Mouse (Mus musculus): ENCODE measurements around the gene Tbx6. TPM values are rescaled to one million over a fixed set of nuclear protein-coding genes. Genes with fewer than 3 reads are reported as not detected.

Tbx6 gene
- 0.35 and 0.45 TPM in 2 replicates for polyA plus RNA-seq (2015; fragmentation: Nextera tagmentation; extraction: Ambion mirVana)

DNA sequence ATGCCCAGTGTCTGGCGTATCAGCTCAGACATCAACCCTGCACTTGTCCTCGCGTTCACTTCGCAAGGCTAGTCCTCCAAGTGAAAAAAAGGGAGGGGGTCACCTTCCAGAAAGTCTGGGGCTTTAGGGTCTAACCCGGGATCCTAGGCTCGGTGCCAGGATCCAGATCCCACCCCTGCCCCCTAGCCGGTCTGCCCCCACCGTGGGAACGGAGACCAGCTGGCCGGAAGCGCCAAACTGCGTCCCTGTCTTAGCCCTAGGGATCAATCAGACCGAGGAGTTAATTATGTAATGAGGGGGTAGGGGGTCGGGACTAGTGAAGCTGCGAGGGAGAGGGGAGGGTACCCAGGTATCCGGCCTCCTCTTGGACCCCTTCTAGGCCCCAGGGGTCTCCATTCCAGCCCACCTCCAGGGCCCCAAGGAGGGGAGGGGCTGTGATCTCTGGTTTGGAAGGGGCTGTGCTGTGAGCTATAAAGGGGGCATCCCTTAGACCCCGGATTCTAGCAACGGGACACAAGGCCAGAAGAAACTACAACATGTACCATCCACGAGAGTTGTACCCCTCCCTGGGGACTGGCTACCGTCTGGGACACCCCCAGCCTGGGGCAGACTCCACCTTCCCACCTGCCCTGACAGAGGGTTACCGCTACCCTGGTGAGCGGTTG is at the start of gene Tbx6:
Gene Tbx6 (plus strand): TSS at position 513 of the 665 bp plus-strand sequence.
- H3K27ac ChIP-seq = peak within 1 kb of the TSS; percentile 26; the same call in 1 of the 2 replicates
- peak within 1 kb of the TSS; percentile 59 for H3K4me3 ChIP-seq (replicated peaks)
- no peaks in the 10 kb centered on the region for H3K9me3 ChIP-seq (replicated peaks)
- H3K36me3 ChIP-seq = peaks cover 42% of the 10 kb centered on the region
- 16% methylated on average over 22 of the region's 22 CpGs for WGBS (ENCODE audit: insufficient replicate concordance)
- H3K9ac ChIP-seq = peak within 1 kb of the TSS; percentile 65
- H3K4me2 ChIP-seq = peak within 1 kb of the TSS; percentile 88
- H3K27me3 ChIP-seq = no peaks in the 10 kb centered on the region
- peaks cover 65% of the 10 kb centered on the region for H3K4me1 ChIP-seq (replicated peaks)
- no peak for ATAC-seq (ENCODE audit: low read depth)
- DNase-seq = no peak

DNA sequence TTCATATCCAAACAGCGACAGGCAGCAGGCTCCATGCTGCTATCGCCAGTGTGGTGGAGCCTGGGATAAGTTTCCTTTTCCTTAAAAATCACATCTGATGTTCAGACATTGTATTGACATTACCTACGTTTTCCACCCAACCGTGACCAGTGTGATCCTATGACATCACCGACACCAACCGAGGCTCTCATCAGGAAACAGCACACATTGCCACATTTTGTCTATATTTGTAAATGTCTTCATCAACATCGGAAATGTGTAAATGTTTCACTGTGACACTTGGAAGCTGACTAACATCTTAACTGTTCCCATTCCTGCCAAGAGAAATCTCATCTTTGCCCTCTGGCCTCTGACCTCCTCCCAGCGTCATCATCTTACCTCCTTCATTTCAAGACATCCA is 45.2 kb upstream of the Tbx6 start:
- H3K27ac ChIP-seq = no peak overlapping the region
- no peaks in the 10 kb centered on the region for H3K9me3 ChIP-seq (replicated peaks)
- WGBS (ENCODE audit: insufficient replicate concordance) = 68% methylated on average over 8 of the region's 8 CpGs
- H3K4me3 ChIP-seq (replicated peaks) = no peak overlapping the region
- H3K36me3 ChIP-seq = no peaks in the 10 kb centered on the region
- no peak for DNase-seq
- no peak for ATAC-seq (ENCODE audit: low read depth)
- H3K4me2 ChIP-seq = no peak overlapping the region
- H3K27me3 ChIP-seq = no peaks in the 10 kb centered on the region
- H3K9ac ChIP-seq = no peak overlapping the region
- H3K4me1 ChIP-seq (replicated peaks) = no peaks in the 10 kb centered on the region; the same call in 1 of the 2 replicates

DNA sequence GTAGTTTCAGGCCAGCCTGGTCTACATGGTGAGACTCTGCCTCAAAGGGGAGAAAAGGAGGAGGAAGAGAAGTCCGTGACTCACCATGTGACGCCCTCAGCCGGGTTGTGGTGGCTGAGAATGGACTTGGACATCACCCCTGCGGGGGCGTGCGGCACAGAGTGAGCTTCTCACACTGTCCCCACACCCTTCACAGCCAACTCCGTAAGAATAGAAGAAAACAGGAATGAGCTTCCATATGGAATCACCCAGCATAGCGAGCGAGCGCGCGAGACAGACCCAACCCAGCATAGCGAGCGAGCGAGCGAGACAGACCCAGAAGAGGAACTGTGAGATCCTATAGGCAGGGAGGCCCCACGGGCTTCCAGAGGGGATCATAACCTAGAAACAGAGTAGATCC is 41.7 kb upstream of the Tbx6 start:
- no peaks in the 10 kb centered on the region for H3K36me3 ChIP-seq
- no peaks in the 10 kb centered on the region for H3K27me3 ChIP-seq
- 78% methylated on average over 17 of the region's 17 CpGs for WGBS (ENCODE audit: insufficient replicate concordance)
- H3K4me3 ChIP-seq (replicated peaks) = no peak overlapping the region
- no peak overlapping the region for H3K27ac ChIP-seq
- no peak overlapping the region for H3K4me2 ChIP-seq
- no peak for DNase-seq
- ATAC-seq (ENCODE audit: low read depth) = no peak
- H3K9me3 ChIP-seq (replicated peaks) = no peaks in the 10 kb centered on the region
- H3K4me1 ChIP-seq (replicated peaks) = peaks cover under 1% of the 10 kb centered on the region; the same call in 1 of the 2 replicates
- no peak overlapping the region for H3K9ac ChIP-seq

DNA sequence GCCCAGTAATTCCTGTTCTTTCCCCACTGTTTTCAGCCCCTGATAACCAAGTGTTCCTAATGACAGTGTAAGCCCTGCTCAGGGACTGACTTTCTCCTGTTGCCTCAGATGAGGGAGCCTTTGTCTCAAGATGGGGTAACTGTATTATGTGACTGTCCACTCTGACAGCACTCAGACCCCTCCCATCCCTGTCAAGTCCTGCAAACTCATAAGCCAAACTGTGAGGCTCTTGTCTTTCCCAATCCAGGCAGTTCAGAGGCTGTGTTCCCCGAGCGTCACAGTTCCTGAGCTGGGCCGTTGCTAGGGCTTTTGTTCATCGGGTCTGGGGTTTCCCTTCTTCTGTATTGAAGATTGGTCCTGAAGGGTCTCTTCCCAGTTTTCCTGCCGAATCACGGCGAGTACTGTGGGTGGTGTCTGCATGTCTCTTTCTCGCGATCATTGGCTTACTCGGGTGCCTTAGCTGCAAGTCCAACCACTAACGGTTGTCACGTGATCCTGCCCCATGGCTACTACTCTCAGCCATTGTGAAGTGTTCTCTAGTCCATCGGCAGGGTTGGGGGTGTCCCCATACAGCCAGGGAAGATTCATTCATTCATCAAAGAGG is 41.0 kb upstream of the Tbx6 start:
- no peak overlapping the region for H3K4me3 ChIP-seq (replicated peaks)

DNA sequence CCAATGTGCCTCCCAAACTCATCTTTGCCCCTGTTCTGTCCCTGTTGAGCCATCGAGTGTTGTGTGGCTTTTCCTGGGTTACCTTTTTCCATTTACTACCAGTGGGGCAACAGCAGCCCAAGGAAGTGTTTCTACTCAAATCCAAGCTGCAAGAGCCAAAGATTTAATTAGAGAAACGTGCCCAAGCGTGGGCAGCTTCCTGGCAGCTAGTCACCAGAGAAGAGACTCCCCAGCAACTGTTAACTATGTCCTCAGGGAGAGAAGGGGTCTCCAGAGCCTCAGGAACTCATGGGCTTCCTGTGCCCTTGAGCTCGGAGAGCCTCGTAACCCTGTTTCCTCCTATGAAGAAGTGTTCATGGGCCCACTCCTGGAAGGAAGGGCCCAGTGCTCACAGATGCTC is 40.3 kb upstream of the Tbx6 start:
- Histone ChIP-seq H3K9ac (no peak overlapping the region), H3K4me1 (replicated peaks) (peaks cover 5% of the 10 kb centered on the region), H3K36me3 (no peaks in the 10 kb centered on the region), H3K4me2 (no peak overlapping the region), H3K9me3 (replicated peaks) (no peaks in the 10 kb centered on the region), H3K4me3 (replicated peaks) (no peak overlapping the region), H3K27me3 (no peaks in the 10 kb centered on the region), H3K27ac (no peak overlapping the region; the same call in 1 of the 2 replicates)
- DNase-seq (no peak), ATAC-seq (ENCODE audit: low read depth) (no peak)
- WGBS (ENCODE audit: insufficient replicate concordance) = 61% methylated on average over 5 of the region's 5 CpGs

More for the DNA sequence above, 41.0 kb upstream of the Tbx6 start:
- Histone ChIP-seq H3K9ac (no peak overlapping the region), H3K4me1 (replicated peaks) (peaks cover 2% of the 10 kb centered on the region; the same call in 1 of the 2 replicates), H3K36me3 (no peaks in the 10 kb centered on the region), H3K27me3 (no peaks in the 10 kb centered on the region), H3K9me3 (replicated peaks) (no peaks in the 10 kb centered on the region), H3K27ac (no peak overlapping the region), H3K4me2 (no peak overlapping the region)
- WGBS (ENCODE audit: insufficient replicate concordance) = 73% methylated on average over 13 of the region's 13 CpGs
- no peak for ATAC-seq (ENCODE audit: low read depth)
- DNase-seq = no peak

DNA sequence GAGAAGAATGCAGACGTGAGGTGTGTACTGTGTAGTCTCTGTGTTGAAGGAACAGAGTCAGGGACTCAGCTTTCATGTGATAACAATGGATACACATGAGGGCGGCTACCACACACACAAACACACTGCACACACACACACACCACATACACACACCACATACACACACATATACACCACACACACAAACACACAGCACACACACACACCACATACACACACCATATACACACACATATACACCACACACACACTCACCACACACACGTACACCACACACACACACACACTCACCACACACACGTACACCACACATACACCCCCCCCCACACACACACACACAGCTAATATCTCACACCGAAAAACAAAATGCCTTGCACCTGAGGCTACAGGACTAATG is 39.8 kb upstream of the Tbx6 start:
- DNase-seq (no peak), ATAC-seq (ENCODE audit: low read depth) (peak; percentile 37; the same call in 1 of the 2 replicates)
- no peaks in the 10 kb centered on the region for H3K27me3 ChIP-seq
- 76% methylated on average over 5 of the region's 5 CpGs for WGBS (ENCODE audit: insufficient replicate concordance)
- peaks cover 6% of the 10 kb centered on the region for H3K4me1 ChIP-seq (replicated peaks)
- H3K27ac ChIP-seq = no peak overlapping the region
- no peaks in the 10 kb centered on the region for H3K9me3 ChIP-seq (replicated peaks)
- H3K36me3 ChIP-seq = no peaks in the 10 kb centered on the region
- no peak overlapping the region for H3K4me2 ChIP-seq
- H3K9ac ChIP-seq = no peak overlapping the region
- H3K4me3 ChIP-seq (replicated peaks) = no peak overlapping the region

DNA sequence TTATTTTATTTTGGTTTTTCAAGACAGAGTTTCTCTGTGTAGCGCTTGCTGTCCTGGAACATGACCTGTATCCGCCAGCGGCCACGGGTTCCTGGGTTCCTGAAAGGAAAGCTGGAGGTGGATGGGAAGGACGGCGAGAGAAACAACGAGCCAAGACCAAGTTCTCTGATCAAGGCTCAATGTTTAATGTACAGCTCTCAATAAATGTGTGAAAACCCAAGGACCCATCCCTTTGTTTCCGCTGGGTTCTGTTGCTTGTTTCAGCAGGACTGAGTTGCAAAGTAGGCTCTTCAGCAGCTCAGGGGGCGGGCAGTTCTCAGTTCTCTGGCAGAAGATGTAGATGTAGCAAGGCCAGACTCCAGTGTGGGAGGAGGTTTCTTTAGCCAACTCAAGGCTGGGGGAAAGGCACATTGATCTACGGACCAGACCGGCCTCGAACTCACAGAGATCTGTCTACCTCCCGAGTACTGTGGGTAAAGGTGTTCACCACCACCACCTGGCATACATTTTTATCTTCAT is 39.3 kb upstream of the Tbx6 start:
- DNase-seq (no peak), ATAC-seq (ENCODE audit: low read depth) (no peak)
- Histone ChIP-seq H3K4me2 (no peak overlapping the region), H3K4me3 (replicated peaks) (no peak overlapping the region), H3K9me3 (replicated peaks) (no peaks in the 10 kb centered on the region), H3K27me3 (no peaks in the 10 kb centered on the region), H3K9ac (no peak overlapping the region), H3K4me1 (replicated peaks) (peaks cover 9% of the 10 kb centered on the region), H3K36me3 (no peaks in the 10 kb centered on the region), H3K27ac (no peak overlapping the region)
- 80% methylated on average over 13 of the region's 13 CpGs for WGBS (ENCODE audit: insufficient replicate concordance)

DNA sequence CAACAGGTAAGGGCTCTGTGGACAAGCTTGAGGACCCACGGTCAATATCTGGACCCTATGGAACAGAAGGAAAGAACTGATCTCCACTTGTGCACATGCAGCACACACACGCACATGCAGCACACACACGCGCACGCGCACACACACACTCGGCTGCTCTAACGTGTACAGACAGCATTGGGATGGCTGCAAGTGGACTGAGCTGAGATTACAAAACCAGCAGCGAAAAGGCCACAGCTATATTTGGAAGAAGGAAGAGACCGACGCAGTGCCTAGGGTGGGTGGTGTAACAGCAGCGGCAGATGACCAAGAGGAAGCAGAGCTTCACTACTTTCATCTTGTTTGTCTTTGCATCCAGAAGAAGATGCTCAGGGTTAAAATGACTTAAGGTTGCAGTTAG is 35.2 kb upstream of the Tbx6 start:
- Histone ChIP-seq H3K4me2 (peak overlapping the region; percentile 32), H3K36me3 (no peaks in the 10 kb centered on the region), H3K9me3 (replicated peaks) (no peaks in the 10 kb centered on the region), H3K27ac (peak overlapping the region; percentile 76), H3K4me3 (replicated peaks) (peak overlapping the region; percentile 35), H3K9ac (peak overlapping the region; percentile 50), H3K4me1 (replicated peaks) (peaks cover 23% of the 10 kb centered on the region), H3K27me3 (no peaks in the 10 kb centered on the region)
- 33% methylated on average over 12 of the region's 12 CpGs for WGBS (ENCODE audit: insufficient replicate concordance)
- DNase-seq (no peak), ATAC-seq (ENCODE audit: low read depth) (peak; percentile 30; the same call in 1 of the 2 replicates)

DNA sequence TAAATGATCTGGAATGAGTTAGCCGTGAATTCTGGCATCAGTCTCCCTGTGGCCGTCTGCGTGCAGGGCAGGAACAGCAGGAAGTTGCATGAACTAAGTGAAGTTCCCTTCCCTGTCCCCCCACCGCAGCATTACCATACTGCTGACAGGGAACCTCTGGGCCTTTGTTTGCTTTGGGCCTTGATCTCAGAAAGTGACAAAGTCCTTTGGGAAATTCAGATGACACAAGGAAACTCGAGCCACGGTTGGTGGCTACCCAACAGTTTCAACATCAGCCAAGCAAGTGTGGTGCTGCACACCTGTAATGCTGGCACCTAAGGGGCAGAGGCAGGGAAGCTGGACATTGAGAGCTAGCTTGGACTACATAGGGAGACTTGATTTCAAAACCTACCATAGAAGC is 34.5 kb upstream of the Tbx6 start:
- H3K27me3 ChIP-seq = no peaks in the 10 kb centered on the region
- H3K4me1 ChIP-seq (replicated peaks) = peaks cover 23% of the 10 kb centered on the region
- 14% methylated on average over 6 of the region's 6 CpGs for WGBS (ENCODE audit: insufficient replicate concordance)
- ATAC-seq (ENCODE audit: low read depth) (peak; percentile 69), DNase-seq (no peak)
- no peaks in the 10 kb centered on the region for H3K36me3 ChIP-seq
- H3K27ac ChIP-seq = peak overlapping the region; percentile 76
- peak overlapping the region; percentile 35 for H3K4me3 ChIP-seq (replicated peaks)
- H3K4me2 ChIP-seq = peak overlapping the region; percentile 32
- no peaks in the 10 kb centered on the region for H3K9me3 ChIP-seq (replicated peaks)
- H3K9ac ChIP-seq = 0 out of 2 replicates have a peak overlapping the region, but pooled peaks have one; percentile 50

DNA sequence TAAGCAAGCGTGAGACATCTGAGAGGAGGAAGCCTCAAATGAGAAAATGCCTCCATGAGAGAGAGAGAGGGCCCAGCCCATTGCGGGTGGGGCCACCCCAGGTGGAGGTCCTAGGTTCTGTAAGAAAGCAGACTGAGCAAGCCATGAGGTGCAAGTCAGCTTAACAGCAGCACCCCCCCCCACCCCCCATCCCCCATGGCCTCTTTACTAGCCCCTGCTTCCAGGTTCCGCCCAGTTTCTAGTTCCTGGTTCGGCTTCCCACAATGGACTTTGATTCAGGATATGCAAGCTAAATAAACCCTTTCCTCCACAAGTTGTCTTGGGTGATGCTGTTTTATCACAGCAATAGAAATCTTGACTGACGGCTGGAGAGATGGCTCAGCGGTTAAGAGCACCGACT is 32.5 kb upstream of the Tbx6 start:
- Histone ChIP-seq H3K4me2 (no peak overlapping the region), H3K4me3 (replicated peaks) (no peak overlapping the region), H3K27me3 (no peaks in the 10 kb centered on the region), H3K36me3 (no peaks in the 10 kb centered on the region), H3K27ac (peak overlapping the region; percentile 43), H3K9ac (no peak overlapping the region), H3K4me1 (replicated peaks) (peaks cover 23% of the 10 kb centered on the region), H3K9me3 (replicated peaks) (no peaks in the 10 kb centered on the region)
- DNase-seq = no peak
- no peak for ATAC-seq (ENCODE audit: low read depth)
- 69% methylated on average over 7 of the region's 7 CpGs for WGBS (ENCODE audit: insufficient replicate concordance)

DNA sequence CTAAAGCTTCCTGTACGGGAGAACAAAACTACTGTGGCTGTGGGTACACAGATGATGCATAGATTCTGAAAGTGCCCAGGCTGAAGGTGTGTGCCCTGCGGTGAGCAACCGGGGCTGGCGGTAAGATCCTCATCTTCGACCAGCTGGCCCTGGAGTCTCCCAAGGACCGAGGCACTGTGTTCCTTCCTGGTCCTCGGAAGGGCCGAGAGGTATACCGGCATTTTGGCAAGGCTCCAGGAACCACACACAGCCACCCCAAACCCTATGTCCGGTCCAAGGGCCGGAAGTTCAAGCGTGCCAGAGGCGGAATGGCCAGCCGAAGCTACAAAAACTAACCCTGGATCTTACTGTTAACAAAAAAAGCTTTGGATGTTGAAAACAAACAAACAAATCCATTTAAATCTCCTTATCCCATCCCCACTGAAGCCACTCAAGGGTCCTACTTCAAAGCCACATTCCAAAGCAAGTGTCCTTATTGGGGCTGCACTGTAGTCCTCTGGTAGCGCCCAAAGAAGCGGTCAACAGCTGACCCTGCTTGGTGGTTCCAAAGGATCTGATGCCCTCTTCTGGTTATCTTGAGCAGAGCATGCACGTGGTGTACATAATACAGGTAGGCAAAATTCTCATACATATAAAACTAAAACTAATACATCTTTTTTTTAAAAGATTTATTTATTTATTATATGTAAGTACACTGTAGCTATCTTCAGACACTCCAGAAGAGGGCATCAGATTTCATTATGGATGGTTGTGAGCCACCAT is 31.5 kb upstream of the Tbx6 start:
- Histone ChIP-seq H3K4me2 (no peak overlapping the region), H3K9ac (no peak overlapping the region), H3K4me1 (replicated peaks) (peaks cover 21% of the 10 kb centered on the region), H3K36me3 (no peaks in the 10 kb centered on the region), H3K4me3 (replicated peaks) (no peak overlapping the region), H3K9me3 (replicated peaks) (no peaks in the 10 kb centered on the region), H3K27me3 (no peaks in the 10 kb centered on the region), H3K27ac (no peak overlapping the region)
- no peak for DNase-seq
- 86% methylated on average over 17 of the region's 17 CpGs for WGBS (ENCODE audit: insufficient replicate concordance)
- ATAC-seq (ENCODE audit: low read depth) = no peak

All from liver, embryonic 13.5 days (tissue).